Comparison of ENCODE assay signal across 13 mouse cellular contexts in genomic region chr2:153549486-153549885, GRCm38 (mm10). TPM values are rescaled to one million over a fixed set of nuclear protein-coding genes. Genes with fewer than 3 reads are reported as not detected.
DNase-seq lines count a peak whose midpoint lies in the region; ATAC-seq and TF ChIP-seq lines count a peak whose summit lies in the region.
"Had no signal": no experiment of that assay in that cellular context is flagged by ENCODE, and none has a peak within 500 bp of the region (broad histone marks: within the 10 kb centered on the region; RNA-seq: fewer than 3 reads in every experiment).

No protein-coding gene starts in this region.

- no peaks in the 10 kb centered on the region for H3K9me3 ChIP-seq in forebrain, embryonic 10.5 days
- no peaks in the 10 kb centered on the region for H3K9me3 ChIP-seq in forebrain, embryonic 13.5 days (replicated peaks)
- H3K9me3 ChIP-seq in neural tube, embryonic 13.5 days: no peaks in the 10 kb centered on the region
- H3K9me3 ChIP-seq in neural tube, embryonic 15.5 days (replicated peaks): no peaks in the 10 kb centered on the region
- H3K9me3 ChIP-seq in intestine, embryonic 14.5 days (ENCODE audit: control insufficient read depth, low read length): no peaks in the 10 kb centered on the region

- peaks cover 29% of the 10 kb centered on the region for H3K27me3 ChIP-seq in forebrain, embryonic 10.5 days (ENCODE audit: poor library complexity, severe bottlenecking)
- no peaks in the 10 kb centered on the region; the same call in 1 of the 2 replicates for H3K27me3 ChIP-seq in forebrain, embryonic 13.5 days
- no peaks in the 10 kb centered on the region; the same call in 1 of the 2 replicates for H3K27me3 ChIP-seq in neural tube, embryonic 13.5 days
- no peaks in the 10 kb centered on the region for H3K27me3 ChIP-seq in neural tube, embryonic 15.5 days (replicated peaks)
- no peaks in the 10 kb centered on the region for H3K27me3 ChIP-seq in intestine, embryonic 14.5 days (replicated peaks; ENCODE audit: control insufficient read depth, insufficient read depth, low read length)
- H3K27me3 ChIP-seq in testis, adult 2 months (ENCODE audit: control insufficient read depth, insufficient read depth, low read length): no peaks in the 10 kb centered on the region

- peaks cover 48% of the 10 kb centered on the region for H3K4me1 ChIP-seq in forebrain, embryonic 10.5 days
- H3K4me1 ChIP-seq in forebrain, embryonic 13.5 days: peaks cover 31% of the 10 kb centered on the region
- H3K4me1 ChIP-seq in neural tube, embryonic 13.5 days (replicated peaks): peaks cover 30% of the 10 kb centered on the region
- peaks cover 19% of the 10 kb centered on the region for H3K4me1 ChIP-seq in neural tube, embryonic 15.5 days
- peaks cover 20% of the 10 kb centered on the region for H3K4me1 ChIP-seq in intestine, embryonic 14.5 days (replicated peaks; ENCODE audit: control insufficient read depth, insufficient read depth, low read length)
- peaks cover 22% of the 10 kb centered on the region for H3K4me1 ChIP-seq in testis, adult 2 months (ENCODE audit: control insufficient read depth, insufficient read depth, low read length)

- 78% methylated on average over 8 of the region's 8 CpGs for WGBS in forebrain, embryonic 10.5 days
- whole genome bisulfite sequencing in forebrain, embryonic 13.5 days: 77% methylated on average over 8 of the region's 8 CpGs
- WGBS in neural tube, embryonic 13.5 days: 74% methylated on average over 8 of the region's 8 CpGs
- WGBS in neural tube, embryonic 15.5 days: 70% methylated on average over 8 of the region's 8 CpGs
- WGBS in intestine, embryonic 14.5 days: 66% methylated on average over 8 of the region's 8 CpGs

- H3K4me2 ChIP-seq in forebrain, embryonic 13.5 days: no peak overlapping the region
- no peak overlapping the region for H3K4me2 ChIP-seq in neural tube, embryonic 13.5 days
- H3K4me2 ChIP-seq in neural tube, embryonic 15.5 days: no peak overlapping the region
- H3K4me2 ChIP-seq in intestine, embryonic 14.5 days (ENCODE audit: low read length): no peak overlapping the region

- no peaks in the 10 kb centered on the region for H3K36me3 ChIP-seq in forebrain, embryonic 10.5 days (replicated peaks)
- H3K36me3 ChIP-seq in forebrain, embryonic 13.5 days (ENCODE audit: poor library complexity, severe bottlenecking): no peaks in the 10 kb centered on the region
- H3K36me3 ChIP-seq in neural tube, embryonic 13.5 days: no peaks in the 10 kb centered on the region
- no peaks in the 10 kb centered on the region for H3K36me3 ChIP-seq in neural tube, embryonic 15.5 days
- no peaks in the 10 kb centered on the region for H3K36me3 ChIP-seq in intestine, embryonic 14.5 days (ENCODE audit: control insufficient read depth, insufficient read depth, low read length)
- H3K36me3 ChIP-seq in testis, adult 2 months (ENCODE audit: control insufficient read depth, insufficient read depth, low read length): no peaks in the 10 kb centered on the region

- H3K4me3 ChIP-seq in forebrain, embryonic 10.5 days: no peak overlapping the region
- H3K4me3 ChIP-seq in forebrain, embryonic 13.5 days: no peak overlapping the region
- no peak overlapping the region for H3K4me3 ChIP-seq in neural tube, embryonic 13.5 days
- no peak overlapping the region for H3K4me3 ChIP-seq in neural tube, embryonic 15.5 days (replicated peaks)
- no peak overlapping the region for H3K4me3 ChIP-seq in intestine, embryonic 14.5 days (ENCODE audit: low read depth, low read length)
- no peak overlapping the region for H3K4me3 ChIP-seq in testis, adult 2 months (ENCODE audit: control insufficient read depth, low read depth, low read length)
- H3K4me3 ChIP-seq: erythroblast, embryonic 14.5 days had no signal

- TF ChIP-seq POLR2A in testis, adult 2 months (IDR thresholded peaks at IDR 0.05; ENCODE audit: control insufficient read depth, low read depth, low read length): no peak

- ATAC-seq in forebrain, embryonic 13.5 days: no peak
- ATAC-seq in neural tube, embryonic 13.5 days (ENCODE audit: low read depth): no peak
- no peak for ATAC-seq in neural tube, embryonic 15.5 days (ENCODE audit: low FRiP score)
- no peak for ATAC-seq in intestine, embryonic 14.5 days (replicated peaks; ENCODE audit: low FRiP score, low TSS enrichment, low read depth)

- no peak overlapping the region for H3K9ac ChIP-seq in forebrain, embryonic 13.5 days
- 0 out of 2 replicates have a peak overlapping the region, but pooled peaks have one; percentile 17 for H3K9ac ChIP-seq in neural tube, embryonic 13.5 days
- no peak overlapping the region for H3K9ac ChIP-seq in neural tube, embryonic 15.5 days (replicated peaks)
- H3K9ac ChIP-seq in intestine, embryonic 14.5 days (ENCODE audit: low read length): no peak overlapping the region

- H3K27ac ChIP-seq in forebrain, embryonic 10.5 days: peak overlapping the region; percentile 25; the same call in 1 of the 2 replicates
- H3K27ac ChIP-seq in forebrain, embryonic 13.5 days: no peak overlapping the region
- H3K27ac ChIP-seq in neural tube, embryonic 13.5 days (replicated peaks): no peak overlapping the region
- H3K27ac ChIP-seq in neural tube, embryonic 15.5 days (replicated peaks): no peak overlapping the region; the same call in 1 of the 2 replicates
- H3K27ac ChIP-seq in intestine, embryonic 14.5 days (ENCODE audit: low read depth): 0 out of 2 replicates have a peak overlapping the region, but pooled peaks have one; percentile 16
- peak overlapping the region; percentile 63 for H3K27ac ChIP-seq in testis, adult 2 months (ENCODE audit: control insufficient read depth, insufficient read depth, low read depth, low read length)

- no peak for TF ChIP-seq CTCF in testis, adult 2 months (IDR thresholded peaks at IDR 0.05; ENCODE audit: control insufficient read depth, insufficient read depth, insufficient replicate concordance, low read depth, low read length)

- no peak for DNase-seq in forebrain, embryonic 10.5 days (ENCODE audit: extremely low spot score, low spot score)
- DNase-seq in intestine, embryonic 14.5 days (ENCODE audit: low spot score): no peak
- no peak for DNase-seq in cerebellum, adult 11 months
- no peak for DNase-seq in lung, adult 18-20 months
- DNase-seq: cerebellum, postnatal 25 days; gastrocnemius, postnatal 10 days; kidney, adult 8-10 months; lung, postnatal 36 days had no signal

RNA-seq across cellular contexts. Expression of gene Nol4l, which starts 19.7 kb away (rescaled TPM):
- 11.7 and 12.3 TPM in 2 replicates for polyA plus RNA-seq in forebrain, embryonic 10.5 days (2016; fragmentation: Nextera tagmentation; extraction: Ambion mirVana)
- polyA plus RNA-seq in forebrain, embryonic 13.5 days (2015; fragmentation: Nextera tagmentation; extraction: Ambion mirVana): 32.1 and 36.7 TPM in 2 replicates
- polyA plus RNA-seq in neural tube, embryonic 13.5 days (2015; fragmentation: Nextera tagmentation; extraction: Ambion mirVana): 40.8 and 43.3 TPM in 2 replicates
- 31.4 and 36.1 TPM in 2 replicates for polyA plus RNA-seq in neural tube, embryonic 15.5 days (2015; fragmentation: Nextera tagmentation; extraction: Ambion mirVana)
- polyA plus RNA-seq in intestine, embryonic 14.5 days (2014; fragmentation: Nextera tagmentation; extraction: Ambion mirVana): 26.4 and 27.9 TPM in 2 replicates
- 241 and 252 TPM in 2 replicates for polyA plus RNA-seq in testis, adult 2 months (2012; rRNA removed)

RNA-seq across cellular contexts. Expression of gene 4930404H24Rik, which starts 56.9 kb away (rescaled TPM):
- not detected in 2 replicates for polyA plus RNA-seq in forebrain, embryonic 10.5 days (2016; fragmentation: Nextera tagmentation; extraction: Ambion mirVana)
- not detected in 2 replicates for polyA plus RNA-seq in forebrain, embryonic 13.5 days (2015; fragmentation: Nextera tagmentation; extraction: Ambion mirVana)
- polyA plus RNA-seq in neural tube, embryonic 13.5 days (2015; fragmentation: Nextera tagmentation; extraction: Ambion mirVana): not detected in 2 replicates
- polyA plus RNA-seq in neural tube, embryonic 15.5 days (2015; fragmentation: Nextera tagmentation; extraction: Ambion mirVana): not detected in 2 replicates
- not detected in 2 replicates for polyA plus RNA-seq in intestine, embryonic 14.5 days (2014; fragmentation: Nextera tagmentation; extraction: Ambion mirVana)
- polyA plus RNA-seq in testis, adult 2 months (2012; rRNA removed): 1.9 and 4.2 TPM in 2 replicates
- polyA plus RNA-seq: erythroblast, embryonic 14.5 days had no signal

Comparison
In these comparisons a context has a peak if more than half of its experiments do, and no peak if none do; other contexts are left out.
1. H3K27ac ChIP-seq: peak in forebrain, embryonic 10.5 days (single experiment), intestine, embryonic 14.5 days (single experiment) and testis, adult 2 months (single experiment); none in forebrain, embryonic 13.5 days (single experiment), neural tube, embryonic 13.5 days (single experiment) and neural tube, embryonic 15.5 days (single experiment).